8 mouse cellular contexts compared by ENCODE assay signal in genomic region chr5:115507981-115508858, GRCm38 (mm10). TPM values are rescaled to one million over a fixed set of nuclear protein-coding genes. Genes with fewer than 3 reads are reported as not detected.
DNase-seq lines count a peak whose midpoint lies in the region; ATAC-seq and TF ChIP-seq lines count a peak whose summit lies in the region.

No protein-coding gene starts in this region.

- H3K4me3 ChIP-seq in gastrocnemius, adult 2 months: peak overlapping the region; percentile 77
- peak overlapping the region; percentile 81 for H3K4me3 ChIP-seq in heart, postnatal 0 days (ENCODE audit: low read depth, low read length)
- peak overlapping the region; percentile 87 for H3K4me3 ChIP-seq in midbrain, embryonic 12.5 days

- no peaks in the 10 kb centered on the region for H3K9me3 ChIP-seq in heart, postnatal 0 days (replicated peaks; ENCODE audit: control insufficient read depth, low read length)
- H3K9me3 ChIP-seq in midbrain, embryonic 12.5 days: no peaks in the 10 kb centered on the region

- ATAC-seq in heart, postnatal 0 days (ENCODE audit: insufficient read depth, low read depth): no peak
- no peak for ATAC-seq in midbrain, embryonic 12.5 days (ENCODE audit: low FRiP score, low read depth)
- ATAC-seq in erythroid progenitor cell, adult 5-6 weeks (replicated peaks; ENCODE audit: low FRiP score, poor library complexity, severe bottlenecking): no peak

- WGBS in heart, postnatal 0 days: 23% methylated on average over 18 of the region's 18 CpGs
- WGBS in midbrain, embryonic 12.5 days: 43% methylated on average over 18 of the region's 18 CpGs

- peak overlapping the region; percentile 98 for H3K27ac ChIP-seq in gastrocnemius, adult 2 months
- peak overlapping the region; percentile 83 for H3K27ac ChIP-seq in heart, postnatal 0 days (ENCODE audit: low read depth)
- no peak overlapping the region for H3K27ac ChIP-seq in midbrain, embryonic 12.5 days (replicated peaks)

- peak overlapping the region; percentile 91 for H3K9ac ChIP-seq in heart, postnatal 0 days (replicated peaks; ENCODE audit: low read depth, low read length)
- H3K9ac ChIP-seq in midbrain, embryonic 12.5 days (replicated peaks): peak overlapping the region; percentile 83

- H3K4me1 ChIP-seq in heart, postnatal 0 days (ENCODE audit: control insufficient read depth, insufficient read depth): peaks cover 30% of the 10 kb centered on the region
- H3K4me1 ChIP-seq in midbrain, embryonic 12.5 days: peaks cover 36% of the 10 kb centered on the region

- TF ChIP-seq CTCF in gastrocnemius, adult 2 months (IDR thresholded peaks at IDR 0.05): no peak
- no peak for TF ChIP-seq CTCF in heart, postnatal 0 days (IDR thresholded peaks at IDR 0.05; ENCODE audit: low read depth)

- H3K36me3 ChIP-seq in heart, postnatal 0 days (replicated peaks; ENCODE audit: control insufficient read depth, insufficient read depth, low read length): no peaks in the 10 kb centered on the region
- H3K36me3 ChIP-seq in midbrain, embryonic 12.5 days: no peaks in the 10 kb centered on the region

- H3K27me3 ChIP-seq in heart, postnatal 0 days (ENCODE audit: control insufficient read depth, insufficient read depth, low read length): no peaks in the 10 kb centered on the region
- H3K27me3 ChIP-seq in midbrain, embryonic 12.5 days: peaks cover 16% of the 10 kb centered on the region; the same call in 1 of the 2 replicates

- TF ChIP-seq EP300 in heart, postnatal 0 days (IDR thresholded peaks at IDR 0.05; ENCODE audit: low read depth): no peak

- peak overlapping the region; percentile 81 for H3K4me2 ChIP-seq in heart, postnatal 0 days (ENCODE audit: low read depth, low read length)
- H3K4me2 ChIP-seq in midbrain, embryonic 12.5 days (replicated peaks): peak overlapping the region; percentile 90

- intact Hi-C loops in gastrocnemius, adult 2 months (cut with DNase I): loop anchor here (5.0 kb wide), 1 partner anchor 49 kb away; the partner anchor contains the start of gene Rplp0
- intact Hi-C loops in left cerebral cortex, postnatal 14 days (cut with DNase I): loop anchor here (2.0 kb wide), 1 partner anchor 51 kb away; the partner anchor contains the start of gene Rplp0

- DNase-seq in gastrocnemius, adult 2 months: peak; percentile 78
- no peak for DNase-seq in gastrocnemius, adult 8-10 months (ENCODE audit: low spot score in 2 of 2)
- DNase-seq in cerebellum, adult 9-10 months: peak; percentile 81
- no peak for DNase-seq in heart, postnatal 0 days (ENCODE audit: low spot score)
- peak; percentile 86 to 90 for DNase-seq in kidney, postnatal 36 days
- no peak for DNase-seq in left cerebral cortex, postnatal 14 days (ENCODE audit: low spot score in 2 of 2)

RNA-seq across cellular contexts. Expression of gene Pxn, which starts 1.7 kb away (rescaled TPM):
- 10 to 100 TPM; 79.2 to 95.2 TPM for total RNA-seq in gastrocnemius, adult 2 months (2021)
- 10 to 100 TPM; 76.0 to 89.9 (median 78.1) TPM for total RNA-seq in gastrocnemius, adult 8-10 months (2022)
- total RNA-seq in heart, postnatal 0 days (2014; rRNA removed; ENCODE audit: low replicate concordance): 66.6 and 68.8 TPM in 2 replicates
- 19.3 and 19.9 TPM in 2 replicates for polyA plus RNA-seq in heart, postnatal 0 days (2015; fragmentation: Nextera tagmentation; extraction: Ambion mirVana)
- 24.0 and 27.2 TPM in 2 replicates for polyA plus RNA-seq in midbrain, embryonic 12.5 days (2016; fragmentation: Nextera tagmentation; extraction: Ambion mirVana)
- total RNA-seq in erythroid progenitor cell, adult 5-6 weeks (2015; ENCODE audit: low replicate concordance): 18.9 and 24.5 TPM in 2 replicates
- 11.1 and 21.2 TPM in 2 replicates for total RNA-seq in erythroid progenitor cell, adult 5-6 weeks (2017; ENCODE audit: low replicate concordance)
- 10 to 100 TPM; 20.8 to 22.1 TPM for total RNA-seq in left cerebral cortex, postnatal 14 days (2021)

RNA-seq across cellular contexts. Expression of gene Sirt4, which starts 23.7 kb away (rescaled TPM):
- 10 to 100 TPM; 10.9 to 17.3 TPM for total RNA-seq in gastrocnemius, adult 2 months (2021)
- total RNA-seq in gastrocnemius, adult 8-10 months (2022): 10 to 100 TPM in 1 of 4 experiments, 1 to 10 TPM in 3; 7.2 to 13.5 (median 9.4) TPM
- 13.8 and 29.0 TPM in 2 replicates for total RNA-seq in heart, postnatal 0 days (2014; rRNA removed; ENCODE audit: low replicate concordance)
- polyA plus RNA-seq in heart, postnatal 0 days (2015; fragmentation: Nextera tagmentation; extraction: Ambion mirVana): 14.5 and 15.4 TPM in 2 replicates
- 24.2 and 26.2 TPM in 2 replicates for polyA plus RNA-seq in midbrain, embryonic 12.5 days (2016; fragmentation: Nextera tagmentation; extraction: Ambion mirVana)
- 1.8 TPM in 1 of 2 replicates, not detected in the other for total RNA-seq in erythroid progenitor cell, adult 5-6 weeks (2015; ENCODE audit: low replicate concordance)
- 3.3 TPM in 1 of 2 replicates, not detected in the other for total RNA-seq in erythroid progenitor cell, adult 5-6 weeks (2017; ENCODE audit: low replicate concordance)
- total RNA-seq in left cerebral cortex, postnatal 14 days (2021): 10 to 100 TPM; 27.4 to 27.7 TPM

RNA-seq across cellular contexts. Expression of gene Pla2g1b, which starts 42.2 kb away (rescaled TPM):
- total RNA-seq in gastrocnemius, adult 2 months (2021): not detected
- total RNA-seq in gastrocnemius, adult 8-10 months (2022): not detected
- not detected in 2 replicates for total RNA-seq in heart, postnatal 0 days (2014; rRNA removed; ENCODE audit: low replicate concordance)
- not detected in 2 replicates for polyA plus RNA-seq in heart, postnatal 0 days (2015; fragmentation: Nextera tagmentation; extraction: Ambion mirVana)
- not detected in 2 replicates for polyA plus RNA-seq in midbrain, embryonic 12.5 days (2016; fragmentation: Nextera tagmentation; extraction: Ambion mirVana)
- not detected in 2 replicates for total RNA-seq in erythroid progenitor cell, adult 5-6 weeks (2015; ENCODE audit: low replicate concordance)
- not detected in 2 replicates for total RNA-seq in erythroid progenitor cell, adult 5-6 weeks (2017; ENCODE audit: low replicate concordance)
- not detected for total RNA-seq in left cerebral cortex, postnatal 14 days (2021)

RNA-seq across cellular contexts. Expression of gene Rplp0, which starts 51.0 kb away (rescaled TPM):
- 100 to 1,000 TPM; 567 to 689 TPM for total RNA-seq in gastrocnemius, adult 2 months (2021)
- total RNA-seq in gastrocnemius, adult 8-10 months (2022): 100 to 1,000 TPM; 566 to 724 (median 629) TPM
- total RNA-seq in heart, postnatal 0 days (2014; rRNA removed; ENCODE audit: low replicate concordance): 2,397 and 2,522 TPM in 2 replicates
- 877 and 933 TPM in 2 replicates for polyA plus RNA-seq in heart, postnatal 0 days (2015; fragmentation: Nextera tagmentation; extraction: Ambion mirVana)
- polyA plus RNA-seq in midbrain, embryonic 12.5 days (2016; fragmentation: Nextera tagmentation; extraction: Ambion mirVana): 863 and 871 TPM in 2 replicates
- 1,000 and 1,025 TPM in 2 replicates for total RNA-seq in erythroid progenitor cell, adult 5-6 weeks (2015; ENCODE audit: low replicate concordance)
- 380 and 735 TPM in 2 replicates for total RNA-seq in erythroid progenitor cell, adult 5-6 weeks (2017; ENCODE audit: low replicate concordance)
- total RNA-seq in left cerebral cortex, postnatal 14 days (2021): 100 to 1,000 TPM; 286 to 303 TPM

RNA-seq across cellular contexts. Expression of gene Gcn1l1, which starts 56.8 kb away (rescaled TPM):
- 10 to 100 TPM; 31.3 to 31.9 TPM for total RNA-seq in gastrocnemius, adult 2 months (2021)
- 10 to 100 TPM; 28.1 to 31.2 (median 30.6) TPM for total RNA-seq in gastrocnemius, adult 8-10 months (2022)
- 38.3 and 42.8 TPM in 2 replicates for total RNA-seq in heart, postnatal 0 days (2014; rRNA removed; ENCODE audit: low replicate concordance)
- polyA plus RNA-seq in heart, postnatal 0 days (2015; fragmentation: Nextera tagmentation; extraction: Ambion mirVana): 12.9 and 13.6 TPM in 2 replicates
- polyA plus RNA-seq in midbrain, embryonic 12.5 days (2016; fragmentation: Nextera tagmentation; extraction: Ambion mirVana): 63.1 and 65.3 TPM in 2 replicates
- total RNA-seq in erythroid progenitor cell, adult 5-6 weeks (2015; ENCODE audit: low replicate concordance): 9.4 and 17.6 TPM in 2 replicates
- total RNA-seq in erythroid progenitor cell, adult 5-6 weeks (2017; ENCODE audit: low replicate concordance): 13.7 and 14.1 TPM in 2 replicates
- 10 to 100 TPM; 64.0 to 69.7 TPM for total RNA-seq in left cerebral cortex, postnatal 14 days (2021)

Comparison
In these comparisons a context has a peak if more than half of its experiments do, and no peak if none do; other contexts are left out.
1. DNase-seq: peak in gastrocnemius, adult 2 months (single experiment), cerebellum, adult 9-10 months (single experiment) and kidney, postnatal 36 days (2 of 2); none in gastrocnemius, adult 8-10 months (0 of 2), heart, postnatal 0 days (single experiment) and left cerebral cortex, postnatal 14 days (0 of 2).
2. Peak in every context shown above with its lines, with median percentiles within 50 percentile points of each other: H3K4me3 ChIP-seq.